Mouse (Mus musculus): ENCODE results near the gene Bysl. TPM values are rescaled to one million over a fixed set of nuclear protein-coding genes. Genes with fewer than 3 reads are reported as not detected.

Gene Bysl
- polyA plus RNA-seq, 1 experiment from 2014 or later = 35.5 TPM

- H3K27ac ChIP-seq (ENCODE audit: low read depth, low read length) = no peak overlapping the region
- H3K4me2 ChIP-seq (ENCODE audit: low read length) = no peak overlapping the region
- no peak for ATAC-seq
- H3K9me3 ChIP-seq (ENCODE audit: control insufficient read depth, low read length) = no peaks in the 10 kb centered on the region
- no peaks in the 10 kb centered on the region; the same call in 1 of the 2 replicates for H3K27me3 ChIP-seq (replicated peaks; ENCODE audit: control insufficient read depth, insufficient read depth, low read length)
- 90% methylated on average over 8 of the region's 8 CpGs for WGBS
- H3K36me3 ChIP-seq (ENCODE audit: control insufficient read depth, insufficient read depth, low read length) = no peaks in the 10 kb centered on the region
- H3K9ac ChIP-seq (ENCODE audit: low read depth, low read length) = no peak overlapping the region
- no peak overlapping the region for H3K4me3 ChIP-seq (ENCODE audit: low read length)
- H3K4me1 ChIP-seq (ENCODE audit: control insufficient read depth, insufficient read depth, low read depth, low read length) = peaks cover 3% of the 10 kb centered on the region
Observed at GRCm38 (mm10) chr17:47588517-47588916, 22.8 kb downstream of the Bysl start.

DNA sequence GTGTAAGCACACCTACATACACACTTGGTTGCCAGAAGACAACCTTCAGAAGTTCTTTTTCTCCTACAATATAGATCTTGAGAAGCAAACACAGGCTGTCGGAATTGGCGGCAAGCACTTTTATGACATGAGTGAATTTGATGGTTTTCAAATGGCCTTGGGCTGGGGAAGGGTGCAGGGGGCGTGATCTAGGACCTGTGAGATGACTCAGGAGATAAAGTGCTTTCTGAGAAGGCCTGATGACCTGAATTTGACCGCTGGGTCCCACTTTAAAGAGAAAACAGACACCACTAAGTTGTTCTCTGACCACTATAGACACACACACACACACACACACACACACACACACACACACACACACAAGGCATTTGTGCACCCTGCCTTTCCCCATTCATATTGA, 30.3 kb downstream of the Bysl start:
- WGBS = 87% methylated on average over 4 of the region's 4 CpGs
- H3K4me1 ChIP-seq (ENCODE audit: control insufficient read depth, insufficient read depth, low read depth, low read length) = no peaks in the 10 kb centered on the region
- H3K27ac ChIP-seq (ENCODE audit: low read depth, low read length) = no peak overlapping the region
- H3K9me3 ChIP-seq (ENCODE audit: control insufficient read depth, low read length) = no peaks in the 10 kb centered on the region
- ATAC-seq = no peak
- H3K36me3 ChIP-seq (ENCODE audit: control insufficient read depth, insufficient read depth, low read length) = no peaks in the 10 kb centered on the region
- no peak overlapping the region for H3K4me3 ChIP-seq (ENCODE audit: low read length)
- H3K4me2 ChIP-seq (ENCODE audit: low read length) = no peak overlapping the region
- no peak overlapping the region for H3K9ac ChIP-seq (ENCODE audit: low read depth, low read length)
- H3K27me3 ChIP-seq (replicated peaks; ENCODE audit: control insufficient read depth, insufficient read depth, low read length) = no peaks in the 10 kb centered on the region

GRCm38 (mm10) chr17:47578655-47579054, 32.6 kb downstream of the Bysl start:
- Histone ChIP-seq H3K4me2 (ENCODE audit: low read length) (no peak overlapping the region), H3K9me3 (ENCODE audit: control insufficient read depth, low read length) (no peaks in the 10 kb centered on the region), H3K27me3 (replicated peaks; ENCODE audit: control insufficient read depth, insufficient read depth, low read length) (no peaks in the 10 kb centered on the region), H3K4me3 (ENCODE audit: low read length) (no peak overlapping the region), H3K36me3 (ENCODE audit: control insufficient read depth, insufficient read depth, low read length) (no peaks in the 10 kb centered on the region), H3K27ac (ENCODE audit: low read depth, low read length) (no peak overlapping the region), H3K4me1 (ENCODE audit: control insufficient read depth, insufficient read depth, low read depth, low read length) (no peaks in the 10 kb centered on the region), H3K9ac (ENCODE audit: low read depth, low read length) (no peak overlapping the region)
- no peak for ATAC-seq
- WGBS = 88% methylated on average over 6 of the region's 6 CpGs

GRCm38 (mm10) chr17:47574830-47575229, 36.5 kb downstream of the Bysl start:
- no peak overlapping the region for H3K4me3 ChIP-seq (ENCODE audit: low read length)
- no peaks in the 10 kb centered on the region for H3K27me3 ChIP-seq (replicated peaks; ENCODE audit: control insufficient read depth, insufficient read depth, low read length)
- no peak overlapping the region for H3K4me2 ChIP-seq (ENCODE audit: low read length)
- no peak for ATAC-seq
- H3K36me3 ChIP-seq (ENCODE audit: control insufficient read depth, insufficient read depth, low read length) = no peaks in the 10 kb centered on the region
- H3K4me1 ChIP-seq (ENCODE audit: control insufficient read depth, insufficient read depth, low read depth, low read length) = no peaks in the 10 kb centered on the region
- H3K9me3 ChIP-seq (ENCODE audit: control insufficient read depth, low read length) = no peaks in the 10 kb centered on the region
- no peak overlapping the region for H3K27ac ChIP-seq (ENCODE audit: low read depth, low read length)
- 71% methylated on average over 11 of the region's 11 CpGs for WGBS
- no peak overlapping the region for H3K9ac ChIP-seq (ENCODE audit: low read depth, low read length)

DNA sequence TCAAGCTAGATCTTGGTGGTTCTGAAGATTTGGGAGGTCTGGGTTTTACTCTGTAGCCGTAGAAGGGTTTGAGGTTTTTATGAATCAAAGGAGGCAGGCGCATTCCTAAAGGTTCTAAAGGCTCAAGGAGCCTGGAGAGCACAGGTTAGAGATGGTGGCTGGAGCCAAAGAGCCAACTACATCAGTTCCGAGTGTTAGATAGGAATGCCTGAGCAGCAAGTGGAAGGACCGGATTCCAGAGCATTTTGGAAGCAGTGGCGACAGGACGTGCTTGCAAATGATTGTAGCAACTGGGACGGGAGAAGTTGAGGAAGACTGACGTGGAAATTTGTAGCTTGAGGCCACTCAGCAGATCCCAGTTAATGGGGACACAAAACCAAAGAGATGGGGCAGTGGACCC, 37.3 kb downstream of the Bysl start:
- H3K4me2 ChIP-seq (ENCODE audit: low read length) = no peak overlapping the region
- no peak for ATAC-seq
- no peak overlapping the region for H3K27ac ChIP-seq (ENCODE audit: low read depth, low read length)
- H3K4me3 ChIP-seq (ENCODE audit: low read length) = no peak overlapping the region
- no peaks in the 10 kb centered on the region for H3K4me1 ChIP-seq (ENCODE audit: control insufficient read depth, insufficient read depth, low read depth, low read length)
- no peaks in the 10 kb centered on the region for H3K36me3 ChIP-seq (ENCODE audit: control insufficient read depth, insufficient read depth, low read length)
- no peak overlapping the region for H3K9ac ChIP-seq (ENCODE audit: low read depth, low read length)
- H3K9me3 ChIP-seq (ENCODE audit: control insufficient read depth, low read length) = no peaks in the 10 kb centered on the region
- no peaks in the 10 kb centered on the region for H3K27me3 ChIP-seq (replicated peaks; ENCODE audit: control insufficient read depth, insufficient read depth, low read length)
- 82% methylated on average over 8 of the region's 8 CpGs for WGBS

GRCm38 (mm10) chr17:47572436-47572835, 38.9 kb downstream of the Bysl start:
- Histone ChIP-seq H3K9me3 (ENCODE audit: control insufficient read depth, low read length) (no peaks in the 10 kb centered on the region), H3K4me1 (ENCODE audit: control insufficient read depth, insufficient read depth, low read depth, low read length) (no peaks in the 10 kb centered on the region)

DNA sequence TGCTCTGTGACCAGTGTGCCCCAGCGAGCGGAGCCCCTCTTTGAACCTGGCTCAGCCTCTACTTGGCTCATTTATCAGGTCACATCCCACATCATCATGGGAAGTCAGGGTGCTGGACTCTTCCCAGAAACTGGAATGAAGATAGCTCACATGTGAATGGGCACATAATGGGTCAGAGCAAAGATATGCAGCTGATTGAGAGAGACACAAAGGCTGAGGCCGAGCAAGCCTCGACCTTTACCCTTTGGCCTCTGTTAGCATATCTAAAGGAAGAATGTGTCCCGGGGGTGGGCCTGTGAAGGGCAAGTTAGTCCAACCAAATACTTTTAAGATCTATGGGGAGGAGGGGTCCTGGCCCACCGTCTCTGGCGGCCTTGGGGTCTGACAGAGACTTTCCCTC, 39.7 kb downstream of the Bysl start:
- Histone ChIP-seq H3K9ac (ENCODE audit: low read depth, low read length) (no peak overlapping the region), H3K27me3 (replicated peaks; ENCODE audit: control insufficient read depth, insufficient read depth, low read length) (no peaks in the 10 kb centered on the region), H3K9me3 (ENCODE audit: control insufficient read depth, low read length) (no peaks in the 10 kb centered on the region), H3K36me3 (ENCODE audit: control insufficient read depth, insufficient read depth, low read length) (no peaks in the 10 kb centered on the region), H3K4me2 (ENCODE audit: low read length) (no peak overlapping the region), H3K4me3 (ENCODE audit: low read length) (no peak overlapping the region), H3K4me1 (ENCODE audit: control insufficient read depth, insufficient read depth, low read depth, low read length) (no peaks in the 10 kb centered on the region), H3K27ac (ENCODE audit: low read depth, low read length) (no peak overlapping the region)
- ATAC-seq = no peak
- WGBS = 12% methylated on average over 7 of the region's 7 CpGs

More at GRCm38 (mm10) chr17:47572436-47572835, 38.9 kb downstream of the Bysl start:
- Histone ChIP-seq H3K27ac (ENCODE audit: low read depth, low read length) (no peak overlapping the region), H3K4me2 (ENCODE audit: low read length) (no peak overlapping the region), H3K9ac (ENCODE audit: low read depth, low read length) (no peak overlapping the region), H3K4me3 (ENCODE audit: low read length) (no peak overlapping the region), H3K27me3 (replicated peaks; ENCODE audit: control insufficient read depth, insufficient read depth, low read length) (no peaks in the 10 kb centered on the region), H3K36me3 (ENCODE audit: control insufficient read depth, insufficient read depth, low read length) (no peaks in the 10 kb centered on the region)
- no peak for ATAC-seq

GRCm38 (mm10) chr17:47568951-47569527, 42.3 kb downstream of the Bysl start:
- Histone ChIP-seq H3K4me1 (ENCODE audit: control insufficient read depth, insufficient read depth, low read depth, low read length) (no peaks in the 10 kb centered on the region), H3K27ac (ENCODE audit: low read depth, low read length) (no peak overlapping the region), H3K36me3 (ENCODE audit: control insufficient read depth, insufficient read depth, low read length) (no peaks in the 10 kb centered on the region), H3K4me3 (ENCODE audit: low read length) (no peak overlapping the region), H3K4me2 (ENCODE audit: low read length) (no peak overlapping the region), H3K9ac (ENCODE audit: low read depth, low read length) (no peak overlapping the region), H3K9me3 (ENCODE audit: control insufficient read depth, low read length) (no peaks in the 10 kb centered on the region), H3K27me3 (replicated peaks; ENCODE audit: control insufficient read depth, insufficient read depth, low read length) (no peaks in the 10 kb centered on the region)
- ATAC-seq = no peak
- WGBS = 45% methylated on average over 10 of the region's 10 CpGs

- H3K27me3 ChIP-seq (replicated peaks; ENCODE audit: control insufficient read depth, insufficient read depth, low read length) = no peaks in the 10 kb centered on the region
- no peaks in the 10 kb centered on the region for H3K4me1 ChIP-seq (ENCODE audit: control insufficient read depth, insufficient read depth, low read depth, low read length)
- no peaks in the 10 kb centered on the region for H3K9me3 ChIP-seq (ENCODE audit: control insufficient read depth, low read length)
- no peak overlapping the region for H3K4me3 ChIP-seq (ENCODE audit: low read length)
- whole genome bisulfite sequencing = 100% methylated on average over 3 of the region's 3 CpGs
- no peak overlapping the region for H3K4me2 ChIP-seq (ENCODE audit: low read length)
- ATAC-seq = no peak
- no peaks in the 10 kb centered on the region for H3K36me3 ChIP-seq (ENCODE audit: control insufficient read depth, insufficient read depth, low read length)
- H3K27ac ChIP-seq (ENCODE audit: low read depth, low read length) = no peak overlapping the region
- no peak overlapping the region for H3K9ac ChIP-seq (ENCODE audit: low read depth, low read length)
Observed at GRCm38 (mm10) chr17:47568389-47568788, 42.9 kb downstream of the Bysl start.

GRCm38 (mm10) chr17:47567271-47567670, 44.0 kb downstream of the Bysl start:
- H3K4me2 ChIP-seq (ENCODE audit: low read length) = no peak overlapping the region
- WGBS = 84% methylated on average over 3 of the region's 3 CpGs
- H3K36me3 ChIP-seq (ENCODE audit: control insufficient read depth, insufficient read depth, low read length) = no peaks in the 10 kb centered on the region
- H3K9ac ChIP-seq (ENCODE audit: low read depth, low read length) = no peak overlapping the region
- no peak overlapping the region for H3K4me3 ChIP-seq (ENCODE audit: low read length)
- no peaks in the 10 kb centered on the region for H3K27me3 ChIP-seq (replicated peaks; ENCODE audit: control insufficient read depth, insufficient read depth, low read length)
- H3K9me3 ChIP-seq (ENCODE audit: control insufficient read depth, low read length) = no peaks in the 10 kb centered on the region
- ATAC-seq = no peak
- no peak overlapping the region for H3K27ac ChIP-seq (ENCODE audit: low read depth, low read length)
- H3K4me1 ChIP-seq (ENCODE audit: control insufficient read depth, insufficient read depth, low read depth, low read length) = no peaks in the 10 kb centered on the region
